Mouse (Mus musculus) olfactory bulb, adult 2 months (tissue): ENCODE measurements around the gene Baat.

Experiments
- CTCF ChIP-seq: fragments of 200-500 bp; IDR thresholded peaks from 2 replicates; pipeline ENCODE4 v1.5.1; 2012; ENCODE audit warnings: low read depth, mild to moderate bottlenecking, low read length, moderate library complexity; ENCODE audit not compliant: insufficient read depth
- POLR2A ChIP-seq: fragments of 200-500 bp; IDR thresholded peaks from 2 replicates; pipeline ENCODE4 v1.6.1; 2012; ENCODE audit warnings: mild to moderate bottlenecking, low read depth, low read length, moderate library complexity; ENCODE audit not compliant: insufficient read depth

DNA sequence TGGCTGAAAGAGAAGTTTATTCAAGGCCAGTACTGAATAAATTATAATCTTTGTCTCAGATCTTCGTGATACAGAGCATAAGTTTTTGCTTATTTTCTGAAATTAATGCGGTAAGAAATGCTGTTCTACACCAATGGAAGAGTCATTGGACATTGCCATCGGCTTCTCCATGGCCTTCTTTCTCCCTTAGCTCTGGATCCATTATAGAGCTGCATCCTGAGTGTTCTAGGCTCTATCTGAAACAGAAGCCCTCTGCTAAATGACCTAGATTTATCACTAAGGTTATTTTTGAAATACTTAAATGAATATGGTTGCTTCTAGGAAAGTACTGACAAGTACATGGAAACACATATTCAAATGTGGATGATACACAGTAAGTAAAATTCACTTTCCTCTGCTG lies 28.7 kb upstream of the Baat start:
- no peak for TF ChIP-seq CTCF
- TF ChIP-seq POLR2A, result no peak
